Mouse (Mus musculus): ENCODE measurements around the gene Kremen1. TPM values are rescaled to one million over a fixed set of nuclear protein-coding genes. Genes with fewer than 3 reads are reported as not detected.

Gene Kremen1
- total and polyA plus RNA-seq, 3 experiments: 1.3 to 4.1 TPM; not detected in 1

DNA sequence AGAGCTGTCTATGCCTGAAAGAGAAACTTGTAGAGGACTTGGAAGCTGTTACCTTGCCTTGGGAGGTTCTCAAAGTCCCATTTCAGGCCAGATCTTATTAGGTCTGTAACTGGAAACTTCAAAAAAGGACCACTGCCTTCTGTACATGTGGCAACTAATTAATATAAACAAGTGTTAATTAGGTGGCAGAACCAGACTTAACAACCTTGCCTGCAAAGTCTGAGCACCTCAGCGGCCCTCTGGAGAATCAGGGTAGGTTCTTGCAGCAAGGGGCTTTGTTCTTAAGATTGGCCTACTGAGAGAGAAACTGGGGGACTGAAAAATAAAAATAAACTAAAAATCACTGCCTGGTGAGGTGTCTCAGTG lies 36.6 kb upstream of the Kremen1 start:
- DNase-seq (ENCODE audit: low read depth, low spot score): no peak
- Histone ChIP-seq H3K9ac (ENCODE audit: control insufficient read depth, low read depth, low read length, poor library complexity, severe bottlenecking) (no peak overlapping the region), H3K36me3 (ENCODE audit: control insufficient read depth in 1 of 2, insufficient read depth in 2 of 2, low read length in 2 of 2) (no peaks in the 10 kb centered on the region), H3K4me1 (ENCODE audit: control insufficient read depth in 1 of 2, insufficient read depth in 2 of 2, low read length in 2 of 2) (no peaks in the 10 kb centered on the region), H3K79me2 (ENCODE audit: control insufficient read depth, insufficient read depth, low read length, poor library complexity) (no peaks in the 10 kb centered on the region), H3K4me3 (ENCODE audit: control insufficient read depth in 1 of 2, insufficient read depth in 1 of 2, low read depth in 2 of 2, low read length in 2 of 2) (no peak overlapping the region), H3K9me3 (replicated peaks; ENCODE audit: insufficient read depth, low read length) (no peaks in the 10 kb centered on the region), H3K27me3 (ENCODE audit: control insufficient read depth in 1 of 2, insufficient read depth in 2 of 2, low read length in 2 of 2) (no peaks in the 10 kb centered on the region), H3K27ac (ENCODE audit: control insufficient read depth, low read depth, low read length) (no peak overlapping the region)
- no peak for TF ChIP-seq MYC (IDR thresholded peaks at IDR 0.05; ENCODE audit: low read depth, low read length)

DNA sequence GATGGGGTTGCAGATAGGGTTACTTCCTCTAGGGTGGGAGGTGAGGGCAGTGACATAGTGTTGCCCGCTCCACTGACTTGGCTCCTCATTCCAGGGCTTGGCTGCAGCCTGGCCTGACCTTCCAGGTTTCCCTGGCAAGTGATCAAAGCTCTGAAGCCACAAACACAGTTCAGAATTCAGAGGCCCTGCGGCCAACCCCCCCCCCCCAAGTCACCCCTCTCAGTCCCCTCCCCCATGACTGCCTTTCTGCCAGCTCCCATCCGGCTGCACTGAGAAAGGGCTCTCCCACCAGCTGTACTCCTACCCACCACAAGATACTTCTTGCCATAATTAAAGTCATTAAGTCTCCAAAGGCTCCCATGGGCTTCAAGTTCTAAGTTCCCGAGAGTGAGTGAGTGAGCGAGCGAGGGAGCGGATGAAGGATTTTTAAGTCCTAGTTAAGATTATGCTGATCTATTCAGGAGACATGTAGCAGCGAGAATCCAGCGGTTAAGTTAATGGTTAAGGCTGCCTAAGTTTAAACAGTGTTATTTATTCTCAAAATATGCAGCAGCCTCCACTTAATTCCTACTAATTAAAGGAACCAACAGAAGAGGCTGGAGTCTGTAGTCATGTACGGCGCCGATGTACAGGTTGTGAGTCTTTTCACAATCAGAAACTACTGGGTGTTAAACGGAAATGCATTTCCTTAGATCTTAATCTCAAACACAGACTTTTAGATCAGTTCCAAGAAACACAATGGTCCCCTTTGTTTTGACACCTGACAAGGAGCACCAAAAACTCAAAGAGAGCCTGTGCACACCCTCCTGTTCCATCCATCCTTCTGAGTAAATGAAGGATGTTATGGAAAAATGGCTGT lies 36.0 kb upstream of the Kremen1 start:
- Histone ChIP-seq H3K27me3 (ENCODE audit: control insufficient read depth in 1 of 2, insufficient read depth in 2 of 2, low read length in 2 of 2) (no peaks in the 10 kb centered on the region), H3K9me3 (replicated peaks; ENCODE audit: insufficient read depth, low read length) (no peaks in the 10 kb centered on the region), H3K4me1 (ENCODE audit: control insufficient read depth in 1 of 2, insufficient read depth in 2 of 2, low read length in 2 of 2) (no peaks in the 10 kb centered on the region), H3K9ac (ENCODE audit: control insufficient read depth, low read depth, low read length, poor library complexity, severe bottlenecking) (no peak overlapping the region), H3K27ac (ENCODE audit: control insufficient read depth, low read depth, low read length) (no peak overlapping the region), H3K36me3 (ENCODE audit: control insufficient read depth in 1 of 2, insufficient read depth in 2 of 2, low read length in 2 of 2) (no peaks in the 10 kb centered on the region), H3K79me2 (ENCODE audit: control insufficient read depth, insufficient read depth, low read length, poor library complexity) (no peaks in the 10 kb centered on the region), H3K4me3 (ENCODE audit: control insufficient read depth in 1 of 2, insufficient read depth in 1 of 2, low read depth in 2 of 2, low read length in 2 of 2) (no peak overlapping the region)
- DNase-seq (ENCODE audit: low read depth, low spot score): no peak
- TF ChIP-seq TBP (IDR thresholded peaks at IDR 0.05; ENCODE audit: low read depth, low read length): no peak
- no peak for TF ChIP-seq ETS1 (IDR thresholded peaks at IDR 0.05; ENCODE audit: low read depth, low read length)
- TF ChIP-seq ZKSCAN1 (IDR thresholded peaks at IDR 0.05; ENCODE audit: low read depth, low read length): no peak
- TF ChIP-seq NRF1 (IDR thresholded peaks at IDR 0.05; ENCODE audit: insufficient read depth, low read depth, low read length, poor library complexity, severe bottlenecking): no peak
- TF ChIP-seq ZNF384 (IDR thresholded peaks at IDR 0.05; ENCODE audit: low read depth, low read length): no peak

DNA sequence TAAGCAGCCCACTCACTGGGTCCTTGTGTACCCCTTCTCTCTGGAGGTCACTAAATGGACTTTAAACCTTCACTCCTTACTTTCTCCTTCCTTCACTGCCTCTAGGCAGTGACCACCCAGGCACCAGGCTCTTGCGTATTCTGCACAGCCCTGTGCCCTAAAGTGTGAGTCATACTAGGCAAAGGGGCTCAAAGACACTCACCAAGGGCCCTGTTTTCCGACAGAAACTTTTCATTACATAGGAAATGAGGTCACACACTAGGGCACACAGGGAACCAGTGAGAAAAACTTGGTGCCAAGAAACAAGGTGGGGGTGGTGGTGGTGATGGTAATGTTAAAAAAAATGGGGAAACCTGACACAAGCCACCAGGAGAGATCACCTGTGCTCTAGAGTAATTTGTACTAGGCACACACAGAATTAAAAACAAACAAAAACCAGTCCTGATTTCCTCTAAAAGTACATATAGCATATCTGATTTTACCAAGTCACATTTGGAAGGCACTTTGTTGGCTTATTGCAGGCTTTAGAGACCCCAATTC lies 35.3 kb upstream of the Kremen1 start:
- H3K9me3 ChIP-seq (replicated peaks; ENCODE audit: insufficient read depth, low read length): no peaks in the 10 kb centered on the region
- no peaks in the 10 kb centered on the region for H3K36me3 ChIP-seq (ENCODE audit: control insufficient read depth in 1 of 2, insufficient read depth in 2 of 2, low read length in 2 of 2)
- H3K27me3 ChIP-seq (ENCODE audit: control insufficient read depth in 1 of 2, insufficient read depth in 2 of 2, low read length in 2 of 2): no peaks in the 10 kb centered on the region
- H3K4me1 ChIP-seq (ENCODE audit: control insufficient read depth in 1 of 2, insufficient read depth in 2 of 2, low read length in 2 of 2): no peaks in the 10 kb centered on the region
- H3K9ac ChIP-seq (ENCODE audit: control insufficient read depth, low read depth, low read length, poor library complexity, severe bottlenecking): no peak overlapping the region
- H3K79me2 ChIP-seq (ENCODE audit: control insufficient read depth, insufficient read depth, low read length, poor library complexity): no peaks in the 10 kb centered on the region
- H3K4me3 ChIP-seq (ENCODE audit: control insufficient read depth in 1 of 2, insufficient read depth in 1 of 2, low read depth in 2 of 2, low read length in 2 of 2): no peak overlapping the region
- no peak for DNase-seq (ENCODE audit: low read depth, low spot score)
- no peak overlapping the region for H3K27ac ChIP-seq (ENCODE audit: control insufficient read depth, low read depth, low read length)
- TF ChIP-seq ZNF384 (IDR thresholded peaks at IDR 0.05; ENCODE audit: low read depth, low read length) (no peak), UBTF (IDR thresholded peaks at IDR 0.05; ENCODE audit: borderline replicate concordance, insufficient read depth, low read depth, low read length) (no peak), HCFC1 (IDR thresholded peaks at IDR 0.05; ENCODE audit: low read depth, low read length) (no peak), NRF1 (IDR thresholded peaks at IDR 0.05; ENCODE audit: insufficient read depth, low read depth, low read length, poor library complexity, severe bottlenecking) (no peak), USF1 (IDR thresholded peaks at IDR 0.05; ENCODE audit: low read depth, low read length) (no peak), MAX (IDR thresholded peaks at IDR 0.05; ENCODE audit: low read length) (no peak), NELFE (IDR thresholded peaks at IDR 0.05; ENCODE audit: low read depth, low read length) (no peak), KAT2A (conservative IDR thresholded peaks at IDR 0.05; ENCODE audit: low read depth, low read length) (no peak), CHD2 (IDR thresholded peaks at IDR 0.05; ENCODE audit: low read length) (no peak), USF2 (IDR thresholded peaks at IDR 0.05; ENCODE audit: borderline replicate concordance in 1 of 2, insufficient read depth in 1 of 2, low read depth in 1 of 2, low read length in 2 of 2) (no peak), BHLHE40 (IDR thresholded peaks at IDR 0.05; ENCODE audit: borderline replicate concordance, low read depth, low read length) (no peak)
